Mouse (Mus musculus) heart, adult 2 months (tissue): ENCODE measurements around the gene Cldn4. TPM values are rescaled to one million over a fixed set of nuclear protein-coding genes. Genes with fewer than 3 reads are reported as not detected.

ENCODE experiments used
- DNase-seq, 2 experiments: peaks; one replicate each; pipeline ENCODE4 v3.0.0; 2021
- H3K27ac ChIP-seq: fragments of 200-600 bp; 2 replicates; pipeline ENCODE4 v1.8.1; 2022
- H3K27me3 ChIP-seq: fragments of 200-500 bp; 2 replicates; pipeline ENCODE4 v1.6.1; 2012; ENCODE audit warnings: mild to moderate bottlenecking, low read length, inconsistent platforms, mixed read lengths; ENCODE audit not compliant: control insufficient read depth, insufficient read depth
- H3K36me3 ChIP-seq: fragments of 200-500 bp; 2 replicates; pipeline ENCODE4 v1.6.1; 2012; ENCODE audit warnings: low read length, inconsistent platforms; ENCODE audit not compliant: control insufficient read depth, insufficient read depth
- H3K4me1 ChIP-seq: fragments of 200-500 bp; 2 replicates; pipeline ENCODE4 v1.6.1; 2011; ENCODE audit warnings: low read length; ENCODE audit not compliant: control insufficient read depth, insufficient read depth
- H3K4me3 ChIP-seq: fragments of 200-600 bp; 2 replicates; pipeline ENCODE4 v1.8.1; 2022
- H3K79me2 ChIP-seq: fragments of 200-500 bp; replicated peaks from 2 replicates; pipeline ENCODE4 v1.6.1; 2012; ENCODE audit warnings: mild to moderate bottlenecking, inconsistent platforms, low read length, moderate library complexity, mixed read lengths; ENCODE audit not compliant: control insufficient read depth, insufficient read depth
- H3K9ac ChIP-seq: fragments of 200-500 bp; 2 replicates; pipeline ENCODE4 v1.6.1; 2012; ENCODE audit warnings: low read depth, mild to moderate bottlenecking, control low read depth, inconsistent platforms, low read length, mixed read lengths
- CTCF ChIP-seq: fragments of 200-600 bp; IDR thresholded peaks from 2 replicates; pipeline ENCODE4 v1.8.1; 2022; ENCODE audit warnings: antibody characterized with exemption, mild to moderate bottlenecking, moderate library complexity
- EP300 ChIP-seq: fragments of 200-500 bp; IDR thresholded peaks from 2 replicates; pipeline ENCODE4 v1.6.1; 2011; ENCODE audit warnings: low read depth, low read length, control low read depth; ENCODE audit not compliant: insufficient read depth
- POLR2A ChIP-seq: fragments of 200-500 bp; IDR thresholded peaks from 2 replicates; pipeline ENCODE4 v1.6.1; 2011; ENCODE audit warnings: mild to moderate bottlenecking, low read depth, low read length, control low read depth; ENCODE audit not compliant: insufficient read depth
- WGBS: fragments of 180-500 bp; shearing (Covaris S2); methylation state at CpG from one replicate; pipeline ENCODE4 v1.1.7; 2018; 5-methylcytosine and 5-hydroxymethylcytosine counted together
- intact Hi-C: fragments of 180-260 bp; cut with DNase I; formaldehyde crosslinking; loops from one replicate; pipeline ENCODE4 v1.15.1; 2025
- polyA plus RNA-seq: library from polyadenylated mRNA; depleted of rRNA; stranded (reverse); fragments of >200 nt; gene quantifications from 2 replicates; pipeline ENCODE4 v1.2.3, GENCODE M21; 2012; rRNA removed
- total RNA-seq, 2 experiments: library from RNA; stranded (reverse); gene quantifications; 2 replicates each; pipeline ENCODE4 v1.2.3; 2021

The Cldn4 gene
- total and polyA plus RNA-seq, 3 experiments = 0.68 TPM; not detected in 2

DNA sequence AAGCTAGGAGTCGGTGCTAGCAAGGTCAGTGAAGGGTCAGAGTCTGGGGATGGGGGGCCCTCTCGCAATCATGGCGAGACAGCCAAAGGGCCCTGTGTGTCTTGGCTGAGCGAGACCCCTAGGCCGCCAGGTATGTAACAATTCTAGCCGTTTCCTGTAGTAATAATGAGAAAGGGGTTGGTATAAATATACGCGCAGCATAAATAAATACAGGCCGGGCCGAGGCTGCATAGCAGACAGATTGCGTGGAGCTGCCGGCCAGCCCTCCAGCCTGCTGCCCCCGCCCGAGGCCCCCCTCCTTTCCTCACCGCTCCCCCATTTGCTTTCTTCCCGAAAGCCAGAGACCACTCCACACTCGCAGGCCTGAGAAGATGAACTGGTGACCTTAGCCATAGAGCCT is 49.1 kb downstream of the Cldn4 start:
- TF ChIP-seq CTCF (no peak), EP300 (no peak), POLR2A (no peak)
- H3K27ac ChIP-seq = no peak overlapping the region
- 88% methylated on average over 17 of the region's 17 CpGs for WGBS

DNA sequence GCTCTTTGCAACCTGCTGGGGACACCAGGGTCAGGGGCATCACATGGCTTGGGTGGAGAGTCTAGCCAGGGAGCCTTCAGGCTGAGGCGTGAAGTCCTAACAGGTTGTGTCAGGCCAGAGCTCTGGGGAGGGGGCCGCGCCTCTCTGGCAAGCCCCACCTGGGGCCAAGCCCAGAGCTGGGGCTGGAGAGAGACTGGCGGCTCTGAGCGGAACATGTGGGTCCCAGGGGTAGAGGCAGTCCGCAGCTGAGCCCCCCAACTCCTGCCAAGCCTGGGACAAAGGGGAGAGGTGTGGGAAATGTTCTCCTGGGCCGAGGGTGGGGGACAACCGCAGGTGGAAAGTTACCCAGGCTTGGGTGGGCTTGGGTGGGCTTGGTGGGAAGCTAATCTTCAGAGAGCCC is 49.8 kb downstream of the Cldn4 start:
- no peak for TF ChIP-seq POLR2A
- TF ChIP-seq CTCF = no peak
- TF ChIP-seq EP300 = no peak
- 77% methylated on average over 8 of the region's 8 CpGs for WGBS
- DNase-seq = no peak
- Histone ChIP-seq H3K4me1 (peaks cover 4% of the 10 kb centered on the region), H3K79me2 (no peaks in the 10 kb centered on the region), H3K36me3 (no peaks in the 10 kb centered on the region), H3K27me3 (no peaks in the 10 kb centered on the region), H3K27ac (no peak overlapping the region), H3K4me3 (no peak overlapping the region), H3K9ac (no peak overlapping the region)
- intact Hi-C loops = loop anchor here (10.0 kb wide), 1 partner anchor 502 kb away; no protein-coding TSS in a partner anchor

More for the DNA sequence above, 49.1 kb downstream of the Cldn4 start:
- Histone ChIP-seq H3K27me3 (no peaks in the 10 kb centered on the region), H3K36me3 (no peaks in the 10 kb centered on the region), H3K9ac (no peak overlapping the region), H3K4me3 (no peak overlapping the region), H3K4me1 (peaks cover 1% of the 10 kb centered on the region), H3K79me2 (no peaks in the 10 kb centered on the region)
- intact Hi-C loops = loop anchor here (10.0 kb wide), 1 partner anchor 503 kb away; no protein-coding TSS in a partner anchor
- DNase-seq = no peak

GRCm38 (mm10) chr5:134895291-134895690 is 51.4 kb downstream of the Cldn4 start:
- DNase-seq = peak; percentile 75 to 83
- TF ChIP-seq EP300 (peak; percentile 59; the same call in 1 of the 2 replicates), POLR2A (no peak), CTCF (no peak)
- no peaks in the 10 kb centered on the region for H3K27me3 ChIP-seq
- no peaks in the 10 kb centered on the region for H3K79me2 ChIP-seq
- intact Hi-C loops = loop anchor here (10.0 kb wide), 1 partner anchor 500 kb away; no protein-coding TSS in a partner anchor
- WGBS = 81% methylated on average over 8 of the region's 8 CpGs
- H3K36me3 ChIP-seq = no peaks in the 10 kb centered on the region
- peaks cover 12% of the 10 kb centered on the region for H3K4me1 ChIP-seq
- H3K9ac ChIP-seq = no peak overlapping the region
- H3K27ac ChIP-seq = no peak overlapping the region
- H3K4me3 ChIP-seq = no peak overlapping the region

Other genes with a start within 250 kb of the Cldn4 start
- gene Eln, start 199.6 kb downstream of the Cldn4 start, total RNA-seq = 10 to 100 TPM; 33.5 to 49.9 TPM
- 124 and 131 TPM in 2 replicates for gene Eln, start 199.6 kb downstream of the Cldn4 start, polyA plus RNA-seq
- gene Tmem270, start 40.2 kb downstream of the Cldn4 start, total RNA-seq = not detected
- gene Tmem270, start 40.2 kb downstream of the Cldn4 start, polyA plus RNA-seq = not detected in 2 replicates
- not detected for gene Cldn13, start 31.4 kb downstream of the Cldn4 start, total RNA-seq
- gene Cldn13, start 31.4 kb downstream of the Cldn4 start, polyA plus RNA-seq = 0.10 TPM in 1 of 2 replicates, not detected in the other
- 1 to 10 TPM; 4.1 to 6.7 TPM for gene Mettl27, start 14.6 kb downstream of the Cldn4 start, total RNA-seq
- 2.8 TPM in 2 replicates for gene Mettl27, start 14.6 kb downstream of the Cldn4 start, polyA plus RNA-seq
- gene Cldn3, start 39.3 kb upstream of the Cldn4 start, total RNA-seq = under 1 TPM in 1 of 2 experiments, not detected in 1; 0.26 TPM
- 0.12 and 6.8 TPM in 2 replicates for gene Cldn3, start 39.3 kb upstream of the Cldn4 start, polyA plus RNA-seq
- 10 to 100 TPM; 56.9 to 64.5 TPM for gene Abhd11, start 62.2 kb upstream of the Cldn4 start, total RNA-seq
- gene Abhd11, start 62.2 kb upstream of the Cldn4 start, polyA plus RNA-seq = 90.2 and 110 TPM in 2 replicates
- gene Stx1a, start 76.5 kb upstream of the Cldn4 start, total RNA-seq = 1 to 10 TPM; 1.4 to 1.5 TPM
- 4.7 and 5.1 TPM in 2 replicates for gene Stx1a, start 76.5 kb upstream of the Cldn4 start, polyA plus RNA-seq
- 10 to 100 TPM; 38.4 to 46.1 TPM for gene Dnajc30, start 117.3 kb upstream of the Cldn4 start, total RNA-seq
- gene Dnajc30, start 117.3 kb upstream of the Cldn4 start, polyA plus RNA-seq = 34.7 and 35.7 TPM in 2 replicates
- 10 to 100 TPM; 20.5 to 21.1 TPM for gene Bud23, start 118.0 kb upstream of the Cldn4 start, total RNA-seq
- 26.2 and 29.8 TPM in 2 replicates for gene Bud23, start 118.0 kb upstream of the Cldn4 start, polyA plus RNA-seq
- under 1 TPM; 0.52 to 0.57 TPM for gene Vps37d, start 131.3 kb upstream of the Cldn4 start, total RNA-seq
- 0.61 and 0.72 TPM in 2 replicates for gene Vps37d, start 131.3 kb upstream of the Cldn4 start, polyA plus RNA-seq
- gene Mlxipl, start 143.0 kb upstream of the Cldn4 start, total RNA-seq = 10 to 100 TPM; 24.2 to 25.9 TPM
- gene Mlxipl, start 143.0 kb upstream of the Cldn4 start, polyA plus RNA-seq = 47.1 and 49.0 TPM in 2 replicates
- gene Tbl2, start 202.7 kb upstream of the Cldn4 start, total RNA-seq = 10 to 100 TPM in 1 of 2 experiments, 1 to 10 TPM in 1; 9.9 to 10.6 TPM
- gene Tbl2, start 202.7 kb upstream of the Cldn4 start, polyA plus RNA-seq = 5.8 and 8.8 TPM in 2 replicates
- gene Bcl7b, start 221.3 kb upstream of the Cldn4 start, total RNA-seq = 10 to 100 TPM; 40.3 to 44.1 TPM
- gene Bcl7b, start 221.3 kb upstream of the Cldn4 start, polyA plus RNA-seq = 37.5 and 37.6 TPM in 2 replicates
- 10 to 100 TPM; 42.3 to 46.1 TPM for gene Baz1b, start 240.3 kb upstream of the Cldn4 start, total RNA-seq
- 13.9 and 20.8 TPM in 2 replicates for gene Baz1b, start 240.3 kb upstream of the Cldn4 start, polyA plus RNA-seq